Mouse (Mus musculus): ENCODE data around the gene Raf1. TPM values are rescaled to one million over a fixed set of nuclear protein-coding genes. Genes with fewer than 3 reads are reported as not detected.

The Raf1 gene
- total RNA-seq (2021): 100 to 1,000 TPM in 1 of 2 experiments, 10 to 100 TPM in 1; 91.7 to 101 TPM
- polyA plus RNA-seq (2012; rRNA removed): 87.5 and 133 TPM in 2 replicates
- long read RNA-seq, transcript Raf1-201 (17 exons, 3,070 nt): major isoform, 76 of 93 reads
- long read RNA-seq, partial matches to known transcripts: 3 of 93 reads
- long read RNA-seq, other reads (novel, unspliced or antisense): 11 of 93 reads

- DNase-seq: peak; percentile 100
Measured at GRCm38 (mm10) chr6:115676452-115677128, at the start of gene Raf1. Raf1 (minus strand) TSS chr6:115676635.

- DNase-seq: peak; percentile 54
Measured at GRCm38 (mm10) chr6:115722246-115722645, 45.8 kb upstream of the Raf1 start.

- DNase-seq: peak; percentile 67
Measured at GRCm38 (mm10) chr6:115717715-115718558, 41.5 kb upstream of the Raf1 start.

DNA sequence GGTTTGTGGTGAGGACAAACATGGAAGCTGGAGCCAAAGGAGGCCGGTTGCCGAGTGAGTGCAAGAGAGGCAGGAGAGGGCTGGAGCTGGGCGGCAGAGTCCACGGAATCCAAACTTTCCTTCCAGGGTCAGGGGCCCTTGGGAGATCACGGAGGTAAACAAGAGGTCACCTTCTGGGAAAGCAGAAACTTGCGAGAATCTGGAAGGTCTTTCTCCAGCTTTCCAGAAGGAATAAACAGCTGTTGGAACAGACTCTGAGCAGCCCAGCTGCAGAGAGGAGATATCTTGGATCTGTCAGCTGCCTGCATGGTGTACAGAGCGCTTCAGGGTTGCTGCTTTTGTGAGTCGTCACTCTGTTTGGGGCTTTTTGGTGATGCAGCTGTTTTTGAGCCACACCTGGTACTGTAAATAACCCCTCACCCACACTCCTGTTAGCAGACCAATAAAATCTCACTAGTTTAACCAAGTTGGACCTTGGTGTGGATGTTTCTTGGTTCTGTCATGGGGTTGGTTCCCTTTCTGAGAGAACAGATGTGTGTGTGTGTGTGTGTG, 40.7 kb upstream of the Raf1 start:
- no peak for DNase-seq

DNA sequence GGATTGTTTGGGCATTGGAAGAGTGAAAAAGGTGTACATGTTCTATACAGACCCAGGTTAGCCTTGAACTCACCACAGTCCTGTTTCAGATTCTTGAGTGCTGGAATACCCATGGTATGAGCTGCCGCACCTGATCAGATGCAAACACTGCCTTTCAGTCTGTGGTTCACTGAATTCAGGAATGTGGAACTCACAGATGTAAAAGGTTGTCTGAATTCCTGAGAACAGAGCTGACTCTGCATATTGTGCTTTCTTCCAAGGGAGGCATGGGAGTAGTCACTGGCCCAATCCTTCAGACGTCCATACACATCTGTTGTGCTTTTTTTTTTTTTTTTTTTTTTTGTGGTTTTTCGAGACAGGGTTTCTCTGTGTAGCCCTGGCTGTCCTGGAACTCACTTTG, 34.8 kb upstream of the Raf1 start:
- no peak for DNase-seq

DNA sequence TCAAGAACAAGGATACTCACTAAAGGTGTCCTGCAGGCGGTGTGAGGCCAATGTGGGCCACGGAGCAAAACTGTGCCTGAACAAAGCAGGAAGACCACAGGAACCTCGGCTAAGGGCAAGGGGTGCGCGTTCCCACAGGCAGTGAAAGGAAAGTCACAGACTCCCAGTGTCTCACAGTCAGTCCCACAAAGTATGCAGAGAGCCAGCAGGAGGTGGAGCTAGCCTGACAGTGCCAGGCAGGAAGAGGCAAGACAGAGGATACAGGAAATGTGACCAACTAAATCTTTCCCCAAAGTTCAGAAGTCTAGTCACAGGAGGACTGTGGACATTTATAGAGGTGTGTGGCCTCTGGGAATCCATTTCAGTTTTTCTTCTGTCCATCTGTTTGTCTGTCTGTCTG, 26.5 kb upstream of the Raf1 start:
- DNase-seq: no peak

- no peak for DNase-seq
Measured at GRCm38 (mm10) chr6:115701302-115701701, 24.9 kb upstream of the Raf1 start.

GRCm38 (mm10) chr6:115700778-115701177, 24.3 kb upstream of the Raf1 start:
- DNase-seq: no peak

DNA sequence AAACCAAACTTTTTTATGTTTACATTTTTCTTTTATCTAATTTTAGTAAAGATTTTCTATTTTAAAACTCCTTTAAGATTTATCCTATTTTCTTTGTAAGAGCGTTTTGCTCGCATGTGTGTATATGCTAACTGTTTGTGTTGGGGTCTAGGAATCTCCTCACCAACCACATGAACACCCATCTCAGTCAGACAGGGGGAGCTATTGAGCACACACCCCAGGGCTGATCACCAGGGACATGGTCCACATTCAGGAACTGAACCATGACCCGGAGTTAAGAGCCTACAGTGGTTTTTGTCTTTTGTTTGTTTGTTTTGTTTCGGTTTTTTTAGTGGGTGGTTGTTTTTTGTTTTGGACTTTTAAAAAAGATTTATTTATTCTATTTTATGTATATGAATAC, 22.3 kb upstream of the Raf1 start:
- DNase-seq: no peak

DNA sequence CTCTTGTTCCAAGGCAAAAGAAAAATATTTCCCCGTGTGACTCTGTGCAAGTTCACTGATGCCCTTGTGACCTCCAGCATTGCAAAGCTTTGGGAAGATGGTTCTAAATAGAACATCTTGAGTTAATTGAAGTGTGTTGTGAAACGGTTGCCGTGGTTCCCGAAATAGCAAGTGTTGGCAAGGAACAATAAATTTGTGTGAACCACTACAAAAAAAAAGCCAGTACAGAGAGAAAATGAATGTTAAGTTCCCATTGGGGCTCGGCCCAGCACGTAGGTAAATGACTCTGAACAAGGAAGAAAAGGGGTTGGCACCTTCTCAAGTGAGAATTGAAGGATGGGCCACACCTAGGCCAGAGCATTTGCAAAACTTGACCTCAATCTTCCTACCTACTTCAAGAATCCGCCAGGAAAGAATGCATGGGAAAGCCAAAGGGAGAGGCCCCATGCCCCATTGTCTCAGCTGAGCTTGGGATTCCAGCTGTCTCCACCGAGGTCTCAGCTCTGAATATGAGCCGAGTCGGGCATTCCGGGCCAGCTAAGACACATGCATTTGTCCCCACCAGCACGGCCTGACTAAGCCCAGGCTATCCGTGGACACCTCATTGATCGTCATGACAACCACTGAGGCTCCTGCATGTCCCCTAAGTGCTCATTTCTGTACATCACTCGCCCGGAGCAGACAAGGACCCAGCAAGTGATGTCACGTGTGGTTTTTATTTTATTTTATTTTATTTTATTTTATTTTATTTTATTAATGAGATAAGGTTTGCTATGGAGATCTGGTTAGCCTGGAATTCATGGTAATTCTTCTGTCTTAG, 21.5 kb upstream of the Raf1 start:
- peak; percentile 40 for DNase-seq

DNA sequence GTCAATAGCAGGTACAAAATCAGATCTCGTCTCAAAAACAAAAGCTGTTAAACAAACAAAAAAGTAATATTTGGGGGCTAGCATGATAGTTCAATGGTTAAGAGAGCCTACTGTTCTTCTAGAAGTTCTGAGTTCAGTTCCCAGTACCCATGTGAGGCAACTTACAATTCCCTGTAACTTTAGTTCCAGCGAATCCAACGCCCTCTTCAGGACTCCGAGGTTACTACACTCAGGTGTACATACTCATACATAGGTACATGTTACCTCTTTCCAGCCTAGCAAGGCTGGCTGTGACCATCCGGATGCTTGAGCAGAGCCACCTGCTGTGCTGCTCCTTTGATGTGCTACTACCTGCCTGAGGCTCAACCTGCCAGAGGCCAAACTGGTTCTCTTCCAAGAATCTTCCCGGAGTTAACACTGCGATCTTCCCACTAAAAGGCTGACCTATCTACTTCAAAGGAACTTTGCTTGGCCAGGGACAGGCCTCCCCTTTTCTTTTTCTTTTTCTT, 20.3 kb upstream of the Raf1 start:
- no peak for DNase-seq

DNA sequence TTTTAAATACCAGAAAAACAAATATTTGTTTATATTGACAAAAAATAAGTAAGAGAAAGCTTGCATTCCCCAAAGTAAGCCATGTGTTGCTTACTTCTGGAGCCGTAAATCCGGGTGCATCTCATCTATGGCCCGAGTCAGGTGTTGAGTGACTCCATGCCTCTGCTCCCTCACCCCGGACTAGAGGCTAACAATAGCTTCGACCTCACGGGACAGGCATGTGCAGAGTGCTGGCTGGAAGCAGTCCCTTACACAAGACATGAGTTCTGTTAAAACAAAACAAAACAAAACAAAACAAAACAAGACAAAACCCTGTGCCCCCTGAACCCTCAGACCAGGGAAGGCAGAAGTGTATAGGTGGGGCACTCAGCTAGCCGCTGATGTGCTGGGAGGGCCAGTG, 18.7 kb upstream of the Raf1 start:
- DNase-seq: no peak

DNA sequence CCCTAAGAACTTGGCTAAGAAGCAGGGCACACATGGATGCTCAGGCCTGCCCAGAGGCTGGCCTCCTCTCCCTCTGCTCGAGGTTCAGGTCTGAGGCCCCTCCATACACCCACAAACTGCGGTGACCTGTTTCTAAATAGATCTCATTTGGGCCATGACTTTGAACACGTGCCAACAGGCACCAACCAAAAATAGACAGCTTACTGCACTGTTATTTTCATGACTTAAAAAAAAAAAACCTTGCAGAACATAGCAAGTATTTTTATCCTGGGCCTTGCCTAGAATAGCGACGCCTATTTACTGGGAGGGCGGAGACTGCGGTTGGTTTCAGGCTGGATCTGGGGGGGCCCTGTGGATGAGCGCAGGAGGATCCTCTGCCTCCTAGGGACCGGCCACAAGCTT, 18.0 kb upstream of the Raf1 start:
- DNase-seq: peak; percentile 43

- DNase-seq: no peak
Measured at GRCm38 (mm10) chr6:115692963-115693730, 16.7 kb upstream of the Raf1 start.

- no peak for DNase-seq
Measured at GRCm38 (mm10) chr6:115692163-115692950, 15.9 kb upstream of the Raf1 start.

DNA sequence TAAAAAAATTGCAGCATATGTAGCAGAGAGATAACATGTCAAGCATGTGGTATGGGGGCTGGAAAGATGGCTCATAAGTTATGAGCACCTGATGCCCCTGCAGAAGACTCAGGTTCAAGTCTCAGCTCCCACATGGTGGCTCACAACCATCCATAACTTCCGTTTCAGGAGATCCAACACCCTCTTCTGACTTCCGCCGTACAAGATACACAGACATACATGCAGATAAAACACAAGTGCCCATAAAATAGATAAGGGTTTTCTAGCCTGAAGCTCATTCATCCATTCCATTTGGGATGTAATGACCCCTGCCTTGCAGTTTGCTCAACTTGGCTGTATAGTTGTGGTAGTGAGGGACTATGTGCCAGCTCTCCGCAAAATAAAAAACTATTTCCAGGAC, 13.7 kb upstream of the Raf1 start:
- no peak for DNase-seq

DNA sequence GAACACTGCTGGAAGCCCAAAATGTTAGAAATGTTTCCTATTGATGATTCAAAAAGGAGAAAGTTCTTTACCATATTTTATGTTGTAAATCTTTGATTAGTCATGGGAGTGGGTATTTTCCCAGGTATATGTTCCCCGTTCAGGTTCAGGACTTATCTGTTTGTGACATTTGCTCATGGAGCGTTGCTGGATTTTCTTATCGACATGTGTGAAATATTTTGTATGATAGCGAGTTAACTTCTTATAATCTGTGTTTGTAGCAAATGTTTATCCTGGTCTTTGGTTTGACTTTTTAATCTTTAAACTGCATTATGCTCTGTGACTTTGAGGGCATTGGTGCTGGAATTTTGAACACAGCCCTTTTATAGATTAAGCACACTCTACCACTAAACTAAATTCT, 12.2 kb upstream of the Raf1 start:
- no peak for DNase-seq

GRCm38 (mm10) chr6:115687753-115688152, 11.3 kb upstream of the Raf1 start:
- DNase-seq: no peak

- DNase-seq: no peak
Measured at GRCm38 (mm10) chr6:115684851-115685646, 8.6 kb upstream of the Raf1 start.

Data from adrenal gland, adult 2 months (tissue).